Mouse (Mus musculus) left cerebral cortex, postnatal 25 days (tissue): ENCODE measurements around the gene Nmt1. TPM values are rescaled to one million over a fixed set of nuclear protein-coding genes. Genes with fewer than 3 reads are reported as not detected.

Experiments used
- DNase-seq, 2 experiments: peaks; one replicate each; pipeline ENCODE4 v3.0.0; 2022; ENCODE audit warnings: low spot score in 2 of 2, mixed read lengths in 1 of 2
- intact Hi-C: fragments of 180-260 bp; cut with DNase I; formaldehyde crosslinking; loops from one replicate; pipeline ENCODE4 v1.15.1; 2025
- microRNA-seq, 2 experiments: library from miRNA; unstranded; fragments of <30 nt; microRNA quantifications; one replicate each; pipeline ENCODE4 v1.2.0; 2022
- total RNA-seq, 2 experiments: library from RNA; stranded (reverse); gene quantifications; 2 replicates each; pipeline ENCODE4 v1.2.3; 2021

Gene Nmt1
- total RNA-seq, 2 experiments from 2014 or later, result 122 to 124 TPM

- peak; percentile 71 to 77 for DNase-seq
- intact Hi-C loops, result loop anchor here (1.0 to 5.0 kb wide), 4 partner anchors 15 to 210 kb away; partner anchors contain the start of genes Hexim2 and Map3k14
These were observed 89.1 kb downstream of the Nmt1 start for GRCm38 (mm10) chr11:103116959-103117590.

GRCm38 (mm10) chr11:103117591-103118009 lies 89.6 kb downstream of the Nmt1 start:
- peak; percentile 39 to 48 for DNase-seq
- intact Hi-C loops, result loop anchor here (1.0 to 5.0 kb wide), 3 partner anchors 41 to 210 kb away; partner anchors contain the start of gene Map3k14

Small RNA genes within 50 kb of the gene (microRNA-seq; reads per million reads assigned to microRNA genes)
- 0 to 0.74 reads per million in 2 experiments for gene Mir6931

Other genes starting within 250 kb of the Nmt1 start
- 1 to 10 TPM; 7.3 to 8.0 TPM for gene Gjc1, start 208.5 kb upstream of the Nmt1 start, total RNA-seq
- gene Higd1b, start 192.3 kb upstream of the Nmt1 start, total RNA-seq, result 1 to 10 TPM; 5.1 to 7.2 TPM
- gene Eftud2, start 147.2 kb upstream of the Nmt1 start, total RNA-seq, result 100 to 1,000 TPM; 108 to 116 TPM
- 1 to 10 TPM; 1.7 to 2.7 TPM for gene Ccdc103, start 147.0 kb upstream of the Nmt1 start, total RNA-seq
- gene Fam187a, start 143.0 kb upstream of the Nmt1 start, total RNA-seq, result under 1 TPM in 1 of 2 experiments, not detected in 1; 0.27 TPM
- gene Gfap, start 127.3 kb upstream of the Nmt1 start, total RNA-seq, result 100 to 1,000 TPM; 118 to 122 TPM
- under 1 TPM; 0.28 to 0.41 TPM for gene Kif18b, start 103.1 kb upstream of the Nmt1 start, total RNA-seq
- 10 to 100 TPM; 16.4 to 17.4 TPM for gene C1ql1, start 81.5 kb upstream of the Nmt1 start, total RNA-seq
- gene Dcakd, start 143 bp downstream of the Nmt1 start, total RNA-seq, result 10 to 100 TPM; 67.7 to 68.1 TPM
- 10 to 100 TPM; 13.3 to 13.8 TPM for gene Plcd3, start 73.5 kb downstream of the Nmt1 start, total RNA-seq
- gene Acbd4, start 73.5 kb downstream of the Nmt1 start, total RNA-seq, result 10 to 100 TPM; 68.9 to 70.7 TPM
- gene Hexim1, start 88.0 kb downstream of the Nmt1 start, total RNA-seq, result 10 to 100 TPM; 46.5 to 50.8 TPM
- 10 to 100 TPM; 11.7 to 13.6 TPM for gene Hexim2, start 104.2 kb downstream of the Nmt1 start, total RNA-seq
- gene Fmnl1, start 142.9 kb downstream of the Nmt1 start, total RNA-seq, result 100 to 1,000 TPM; 146 to 197 TPM
- gene 1700023F06Rik, start 180.4 kb downstream of the Nmt1 start, total RNA-seq, result 1 to 10 TPM; 1.5 to 2.4 TPM
- 1 to 10 TPM; 1.3 to 1.4 TPM for gene Spata32, start 190.2 kb downstream of the Nmt1 start, total RNA-seq
- gene Map3k14, start 239.3 kb downstream of the Nmt1 start, total RNA-seq, result 1 to 10 TPM; 4.1 to 4.3 TPM